Mouse (Mus musculus) bone marrow macrophage, adult 2 months (primary cell): Measurements from ENCODE around the gene Rfc4.

Experiments used
- CTCF ChIP-seq: IDR thresholded peaks from 2 replicates; pipeline ENCODE4 v1.5.1; 2012; ENCODE audit warnings: low read depth, mild to moderate bottlenecking, low read length, moderate library complexity
- POLR2A ChIP-seq: IDR thresholded peaks from 2 replicates; pipeline ENCODE4 v1.6.1; 2012; ENCODE audit warnings: mild to moderate bottlenecking, low read depth, low read length, borderline replicate concordance

- TF ChIP-seq POLR2A (no peak), CTCF (no peak)
These were observed 10.4 kb downstream of the Rfc4 start for GRCm38 (mm10) chr16:23117173-23117572.
